Mouse (Mus musculus): Measurements from ENCODE around the gene Efcab12. TPM values are rescaled to one million over a fixed set of nuclear protein-coding genes. Genes with fewer than 3 reads are reported as not detected.

Gene Efcab12
- total and polyA plus RNA-seq, 3 experiments: 0.11 TPM; not detected in 2

DNA sequence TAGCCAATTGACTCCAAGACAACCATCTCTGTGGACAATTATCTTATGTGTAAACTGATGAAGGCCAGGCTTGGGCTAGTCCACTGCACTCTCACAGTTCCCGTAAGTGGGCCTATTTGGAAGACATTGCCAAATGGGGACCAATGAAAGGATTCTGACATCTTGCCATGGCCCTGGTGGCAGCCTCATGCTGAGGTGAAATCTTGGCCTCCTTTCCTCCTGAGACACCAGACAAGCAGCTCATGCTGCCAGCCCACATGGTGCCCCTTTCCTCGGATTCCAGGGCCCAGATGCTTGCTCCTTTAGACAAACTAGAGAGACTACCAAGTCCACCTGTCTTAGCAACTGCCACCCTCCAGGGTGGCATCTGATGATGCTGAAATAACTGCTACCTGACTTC, 20.1 kb downstream of the Efcab12 start:
- Histone ChIP-seq H3K9me3 (replicated peaks; ENCODE audit: insufficient read depth, low read length) (no peaks in the 10 kb centered on the region), H3K27ac (ENCODE audit: control insufficient read depth, low read depth, low read length) (no peak overlapping the region), H3K27me3 (ENCODE audit: control insufficient read depth in 1 of 2, insufficient read depth in 2 of 2, low read length in 2 of 2) (no peaks in the 10 kb centered on the region), H3K4me3 (ENCODE audit: control insufficient read depth in 1 of 2, insufficient read depth in 1 of 2, low read depth in 2 of 2, low read length in 2 of 2) (no peak overlapping the region), H3K4me1 (ENCODE audit: control insufficient read depth in 1 of 2, insufficient read depth in 2 of 2, low read length in 2 of 2) (peaks cover 4 to 16% of the 10 kb centered on the region in 2 experiments), H3K9ac (ENCODE audit: control insufficient read depth, low read depth, low read length, poor library complexity, severe bottlenecking) (no peak overlapping the region), H3K79me2 (ENCODE audit: control insufficient read depth, insufficient read depth, low read length, poor library complexity) (no peaks in the 10 kb centered on the region), H3K36me3 (ENCODE audit: control insufficient read depth in 1 of 2, insufficient read depth in 2 of 2, low read length in 2 of 2) (peaks cover 0 to 8% of the 10 kb centered on the region in 2 experiments; a peak in 2 of 4 replicates)
- no peak for TF ChIP-seq CHD1 (IDR thresholded peaks at IDR 0.05; ENCODE audit: low read depth, low read length)
- TF ChIP-seq MXI1 (IDR thresholded peaks at IDR 0.05; ENCODE audit: low read depth, low read length): no peak
- no peak for TF ChIP-seq TAL1 (IDR thresholded peaks at IDR 0.05; ENCODE audit: low read length)
- no peak for TF ChIP-seq HCFC1 (IDR thresholded peaks at IDR 0.05; ENCODE audit: low read depth, low read length)
- TF ChIP-seq POLR2AphosphoS5 (IDR thresholded peaks at IDR 0.05; ENCODE audit: borderline replicate concordance, low read depth, low read length): no peak
- no peak for DNase-seq (ENCODE audit: low read depth, low spot score)

DNA sequence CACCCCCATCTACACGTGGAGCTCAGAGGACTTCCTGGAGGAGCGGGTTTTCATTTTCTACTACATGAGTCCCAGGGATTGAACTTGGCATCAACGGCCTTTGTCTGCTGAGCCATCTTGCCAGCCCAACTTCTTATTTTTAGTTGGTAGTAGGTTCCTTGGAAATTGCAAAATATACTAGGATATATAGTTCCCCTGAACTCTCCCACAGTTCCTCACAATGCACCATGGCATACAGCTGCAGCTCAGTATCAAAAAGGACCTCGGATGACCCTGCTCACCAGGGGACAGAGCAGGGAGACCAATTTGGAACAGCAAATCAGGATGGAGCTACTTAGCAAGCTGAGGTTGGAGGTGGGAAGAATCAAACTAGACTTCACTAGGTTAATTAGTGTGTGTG, 23.2 kb downstream of the Efcab12 start:
- Histone ChIP-seq H3K27me3 (ENCODE audit: control insufficient read depth in 1 of 2, insufficient read depth in 2 of 2, low read length in 2 of 2) (no peaks in the 10 kb centered on the region), H3K36me3 (ENCODE audit: control insufficient read depth in 1 of 2, insufficient read depth in 2 of 2, low read length in 2 of 2) (peaks cover 0 to 8% of the 10 kb centered on the region in 2 experiments; a peak in 2 of 4 replicates), H3K27ac (ENCODE audit: control insufficient read depth, low read depth, low read length) (peak overlapping the region; percentile 68; the same call in 1 of the 2 replicates), H3K4me3 (ENCODE audit: control insufficient read depth in 1 of 2, insufficient read depth in 1 of 2, low read depth in 2 of 2, low read length in 2 of 2) (peak overlapping the region in 1 of 2 experiments; percentile 25; a peak in 1 of 4 replicates), H3K9me3 (replicated peaks; ENCODE audit: insufficient read depth, low read length) (no peaks in the 10 kb centered on the region), H3K79me2 (ENCODE audit: control insufficient read depth, insufficient read depth, low read length, poor library complexity) (no peaks in the 10 kb centered on the region), H3K4me1 (ENCODE audit: control insufficient read depth in 1 of 2, insufficient read depth in 2 of 2, low read length in 2 of 2) (peaks cover 4 to 13% of the 10 kb centered on the region in 2 experiments), H3K9ac (ENCODE audit: control insufficient read depth, low read depth, low read length, poor library complexity, severe bottlenecking) (peak overlapping the region; percentile 56)
- DNase-seq (ENCODE audit: low read depth, low spot score): no peak
- TF ChIP-seq ZMIZ1 (IDR thresholded peaks at IDR 0.05; ENCODE audit: low read depth, low read length) (no peak), MXI1 (IDR thresholded peaks at IDR 0.05; ENCODE audit: low read depth, low read length) (no peak), RAD21 (IDR thresholded peaks at IDR 0.05; ENCODE audit: low read depth, low read length) (no peak), GATA1 (IDR thresholded peaks at IDR 0.05; ENCODE audit: low read depth, low read length) (no peak), USF2 (IDR thresholded peaks at IDR 0.05; ENCODE audit: borderline replicate concordance in 1 of 2, insufficient read depth in 1 of 2, low read depth in 1 of 2, low read length in 2 of 2) (no peak), EP300 (IDR thresholded peaks at IDR 0.05; ENCODE audit: low read depth in 1 of 2, low read length in 2 of 2) (no peak), ETS1 (IDR thresholded peaks at IDR 0.05; ENCODE audit: low read depth, low read length) (no peak), ZNF384 (IDR thresholded peaks at IDR 0.05; ENCODE audit: low read depth, low read length) (no peak), TBP (IDR thresholded peaks at IDR 0.05; ENCODE audit: low read depth, low read length) (no peak), POLR2AphosphoS2 (IDR thresholded peaks at IDR 0.05; ENCODE audit: low read length) (no peak)

DNA sequence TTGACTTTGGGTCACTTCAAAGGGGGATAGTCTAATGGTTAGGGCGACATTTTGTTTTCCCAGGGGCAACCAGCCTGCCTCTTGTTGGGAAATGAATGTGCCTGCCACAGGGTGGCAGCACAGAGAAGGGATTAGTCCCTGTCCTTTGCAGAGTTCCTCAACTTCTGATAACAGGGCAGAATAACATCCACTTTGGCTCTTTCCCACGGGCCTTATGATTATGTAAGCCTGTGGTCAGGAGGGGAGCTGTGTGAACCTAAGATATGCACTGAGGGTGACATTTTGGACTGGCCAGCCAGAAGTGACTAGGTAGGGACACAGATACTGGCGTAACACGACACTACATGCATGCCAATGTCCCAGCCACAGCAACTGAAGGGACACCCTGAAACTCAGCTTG, 24.1 kb downstream of the Efcab12 start:
- Histone ChIP-seq H3K36me3 (ENCODE audit: control insufficient read depth in 1 of 2, insufficient read depth in 2 of 2, low read length in 2 of 2) (peaks cover 0 to 10% of the 10 kb centered on the region in 2 experiments; a peak in 2 of 4 replicates), H3K27me3 (ENCODE audit: control insufficient read depth in 1 of 2, insufficient read depth in 2 of 2, low read length in 2 of 2) (no peaks in the 10 kb centered on the region), H3K4me3 (ENCODE audit: control insufficient read depth in 1 of 2, insufficient read depth in 1 of 2, low read depth in 2 of 2, low read length in 2 of 2) (peak overlapping the region; percentile 25 to 47), H3K79me2 (ENCODE audit: control insufficient read depth, insufficient read depth, low read length, poor library complexity) (no peaks in the 10 kb centered on the region), H3K9me3 (replicated peaks; ENCODE audit: insufficient read depth, low read length) (no peaks in the 10 kb centered on the region), H3K9ac (ENCODE audit: control insufficient read depth, low read depth, low read length, poor library complexity, severe bottlenecking) (peak overlapping the region; percentile 56), H3K27ac (ENCODE audit: control insufficient read depth, low read depth, low read length) (peak overlapping the region; percentile 68), H3K4me1 (ENCODE audit: control insufficient read depth in 1 of 2, insufficient read depth in 2 of 2, low read length in 2 of 2) (peaks cover 4 to 13% of the 10 kb centered on the region in 2 experiments)
- DNase-seq (ENCODE audit: low read depth, low spot score): peak; percentile 91
- TF ChIP-seq CTCF (IDR thresholded peaks at IDR 0.05 in 2 of 3, conservative IDR thresholded peaks at IDR 0.05 in 1 of 3; ENCODE audit: control insufficient read depth in 1 of 3, insufficient read depth in 1 of 3, low read depth in 2 of 3, low read length in 3 of 3, poor library complexity in 1 of 3, severe bottlenecking in 1 of 3) (peak; percentile 72 to 86 (median 74)), BHLHE40 (IDR thresholded peaks at IDR 0.05; ENCODE audit: borderline replicate concordance, low read depth, low read length) (no peak), E2F4 (IDR thresholded peaks at IDR 0.05; ENCODE audit: borderline replicate concordance, low read depth, low read length) (no peak), ZC3H11A (IDR thresholded peaks at IDR 0.05; ENCODE audit: low read depth, low read length) (peak; percentile 47), CHD1 (IDR thresholded peaks at IDR 0.05; ENCODE audit: low read depth, low read length) (no peak), MAZ (IDR thresholded peaks at IDR 0.05; ENCODE audit: low read depth, low read length) (peak; percentile 59; the same call in 1 of the 2 replicates), ETS1 (IDR thresholded peaks at IDR 0.05; ENCODE audit: low read depth, low read length) (peak; percentile 87), TBP (IDR thresholded peaks at IDR 0.05; ENCODE audit: low read depth, low read length) (peak; percentile 5; the same call in 1 of the 2 replicates), TCF12 (IDR thresholded peaks at IDR 0.05; ENCODE audit: low read depth, low read length) (peak; percentile 75), SIN3A (IDR thresholded peaks at IDR 0.05; ENCODE audit: low read length) (peak; percentile 76), GATA1 (IDR thresholded peaks at IDR 0.05; ENCODE audit: low read depth, low read length) (peak; percentile 71), USF2 (IDR thresholded peaks at IDR 0.05; ENCODE audit: borderline replicate concordance in 1 of 2, insufficient read depth in 1 of 2, low read depth in 1 of 2, low read length in 2 of 2) (no peak), EP300 (IDR thresholded peaks at IDR 0.05; ENCODE audit: low read depth in 1 of 2, low read length in 2 of 2) (peak; percentile 72 to 76; a peak in 3 of 4 replicates), POLR2A (IDR thresholded peaks at IDR 0.05; ENCODE audit: control insufficient read depth in 1 of 2, insufficient read depth in 1 of 2, low read depth in 1 of 2, low read length in 2 of 2, poor library complexity in 1 of 2) (0 out of 4 replicates have a peak, but pooled peaks of 1 of the 2 experiments have one; percentile 27), CHD2 (IDR thresholded peaks at IDR 0.05; ENCODE audit: low read length) (no peak), SMC3 (IDR thresholded peaks at IDR 0.05; ENCODE audit: low read depth, low read length) (peak; percentile 83), RAD21 (IDR thresholded peaks at IDR 0.05; ENCODE audit: low read depth, low read length) (peak; percentile 62), MXI1 (IDR thresholded peaks at IDR 0.05; ENCODE audit: low read depth, low read length) (no peak; the same call in 1 of the 2 replicates)

All from MEL (cell line).